Mouse (Mus musculus) lung, postnatal 36 days (tissue): ENCODE results near the gene Kif21b.
A peak's percentile ranks its signal among the peaks of the same experiment; 100 is the strongest.

ENCODE experiments used
- DNase-seq: peaks from one replicate; pipeline ENCODE4 v3.0.0; 2022; ENCODE audit warnings: mixed read lengths

The Kif21b gene

DNA sequence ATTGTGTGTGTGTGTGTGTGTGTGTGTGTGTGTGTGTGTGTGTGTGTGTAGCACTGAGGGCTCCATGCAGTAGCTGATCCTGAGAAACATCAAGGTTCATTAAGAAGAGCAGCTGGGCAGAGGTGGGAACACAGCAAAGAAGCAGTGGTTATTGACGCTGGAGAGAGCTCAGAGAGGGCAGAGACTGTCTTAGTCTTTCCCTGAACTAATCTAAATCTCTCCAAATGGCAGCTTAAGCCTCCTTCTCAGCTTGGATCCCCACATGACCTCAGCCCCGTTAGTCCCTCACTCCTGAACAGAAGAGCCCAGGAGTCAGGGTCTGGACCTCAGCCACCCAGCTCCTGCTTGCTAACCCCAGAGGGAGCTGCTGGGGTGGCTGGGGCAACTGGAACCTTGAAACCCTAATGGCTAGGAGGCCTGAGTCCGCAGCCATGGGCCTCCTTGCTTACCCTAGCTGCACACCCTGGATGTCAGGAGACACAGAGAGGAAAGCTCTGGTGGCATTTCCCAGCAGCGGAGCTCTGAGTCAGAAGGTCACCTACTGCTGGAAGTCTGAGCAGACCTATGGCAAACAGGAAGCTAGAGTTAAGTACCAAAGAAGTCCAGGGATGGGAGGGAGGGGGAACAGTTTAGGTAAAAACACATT is 2.1 kb upstream of the Kif21b start:
- DNase-seq: no peak

DNA sequence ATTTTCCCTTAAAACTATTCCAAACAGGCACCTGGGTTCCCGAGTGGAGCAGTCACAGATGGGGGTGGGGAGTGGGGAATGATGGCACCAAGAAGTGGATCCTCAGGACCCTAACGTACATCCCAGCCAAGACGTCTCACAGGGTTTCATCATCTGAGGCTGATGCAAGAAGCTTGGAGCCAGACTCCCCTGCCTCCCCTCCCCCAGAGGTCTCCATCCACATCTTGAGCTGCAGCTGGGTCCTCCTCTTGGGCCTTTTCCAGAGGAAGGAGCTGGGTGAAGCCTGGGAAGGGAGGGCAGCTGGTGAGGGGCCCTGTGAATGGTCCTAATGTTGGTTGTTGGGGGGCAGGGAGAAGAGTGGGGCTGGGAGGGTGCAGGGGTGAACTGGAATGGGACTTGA is 1.1 kb upstream of the Kif21b start:
- no peak for DNase-seq

- DNase-seq: peak; percentile 44
Observed at GRCm38 (mm10) chr1:136131603-136132291, 558 bp downstream of the Kif21b start.

- no peak for DNase-seq
Observed at GRCm38 (mm10) chr1:136132386-136133201, 1.4 kb downstream of the Kif21b start.

GRCm38 (mm10) chr1:136133570-136134240 is 2.5 kb downstream of the Kif21b start:
- DNase-seq: peak; percentile 50

- DNase-seq: no peak
Observed at GRCm38 (mm10) chr1:136134547-136134946, 3.4 kb downstream of the Kif21b start.

DNA sequence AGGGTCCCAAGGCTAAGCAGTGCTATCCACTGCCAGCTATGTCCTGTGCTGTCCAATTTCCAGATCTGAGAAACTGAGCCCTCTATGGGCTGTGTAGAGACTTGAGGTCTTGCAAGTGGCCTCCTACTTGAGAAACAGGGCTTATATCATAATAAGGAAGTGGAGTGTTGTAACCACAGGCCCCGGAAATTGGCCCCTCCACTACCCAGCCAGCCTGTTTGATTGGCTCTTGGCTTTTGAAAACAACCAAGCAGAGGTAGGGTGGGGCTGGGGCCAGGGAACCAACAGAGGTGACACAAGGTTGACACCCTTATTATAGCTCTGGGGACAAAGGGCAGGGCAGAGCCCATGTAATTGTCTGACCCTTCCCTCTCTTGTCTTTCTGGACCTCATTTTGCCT is 3.9 kb downstream of the Kif21b start:
- DNase-seq: peak; percentile 92

DNA sequence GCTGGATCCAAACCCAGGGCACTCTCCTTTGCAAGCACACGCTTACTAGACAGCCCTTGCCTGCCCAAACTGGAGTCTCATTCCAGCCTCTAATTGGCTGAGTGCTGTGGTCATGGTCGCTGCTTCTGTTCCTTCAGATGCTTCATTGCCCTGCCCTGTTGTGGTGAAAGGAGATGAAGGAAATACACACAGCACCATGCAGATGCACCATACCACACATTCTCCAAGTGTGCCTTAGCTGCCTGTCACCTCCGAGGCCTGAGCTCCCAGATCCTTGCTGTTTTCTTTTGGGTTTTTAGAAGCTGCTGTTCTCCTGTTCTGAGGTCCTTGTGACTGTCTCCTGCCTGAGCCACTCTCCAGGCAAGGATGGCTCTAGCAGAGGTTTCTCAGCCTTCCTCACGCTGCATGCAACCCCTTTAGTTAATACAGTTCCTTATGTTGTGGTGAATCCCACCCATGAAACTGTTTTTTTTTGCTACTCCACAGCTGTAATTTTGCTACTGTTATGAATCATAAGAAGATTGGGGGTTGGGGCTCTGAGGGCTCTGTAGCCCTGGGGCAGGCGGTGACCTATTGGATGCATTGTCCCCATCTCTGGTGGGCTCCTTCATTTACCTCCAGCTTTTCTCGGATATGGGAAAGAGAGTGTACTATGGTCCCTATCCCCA is 4.7 kb downstream of the Kif21b start:
- DNase-seq: no peak

- peak; percentile 40 for DNase-seq
Observed at GRCm38 (mm10) chr1:136136547-136136946, 5.4 kb downstream of the Kif21b start.

- DNase-seq: peak; percentile 42
Observed at GRCm38 (mm10) chr1:136137071-136137531, 5.9 kb downstream of the Kif21b start.

GRCm38 (mm10) chr1:136137575-136137974 is 6.4 kb downstream of the Kif21b start:
- DNase-seq: peak; percentile 69

GRCm38 (mm10) chr1:136138191-136138830 is 7.1 kb downstream of the Kif21b start:
- no peak for DNase-seq

- DNase-seq: peak; percentile 85
Observed at GRCm38 (mm10) chr1:136139990-136140640, 8.9 kb downstream of the Kif21b start.

DNA sequence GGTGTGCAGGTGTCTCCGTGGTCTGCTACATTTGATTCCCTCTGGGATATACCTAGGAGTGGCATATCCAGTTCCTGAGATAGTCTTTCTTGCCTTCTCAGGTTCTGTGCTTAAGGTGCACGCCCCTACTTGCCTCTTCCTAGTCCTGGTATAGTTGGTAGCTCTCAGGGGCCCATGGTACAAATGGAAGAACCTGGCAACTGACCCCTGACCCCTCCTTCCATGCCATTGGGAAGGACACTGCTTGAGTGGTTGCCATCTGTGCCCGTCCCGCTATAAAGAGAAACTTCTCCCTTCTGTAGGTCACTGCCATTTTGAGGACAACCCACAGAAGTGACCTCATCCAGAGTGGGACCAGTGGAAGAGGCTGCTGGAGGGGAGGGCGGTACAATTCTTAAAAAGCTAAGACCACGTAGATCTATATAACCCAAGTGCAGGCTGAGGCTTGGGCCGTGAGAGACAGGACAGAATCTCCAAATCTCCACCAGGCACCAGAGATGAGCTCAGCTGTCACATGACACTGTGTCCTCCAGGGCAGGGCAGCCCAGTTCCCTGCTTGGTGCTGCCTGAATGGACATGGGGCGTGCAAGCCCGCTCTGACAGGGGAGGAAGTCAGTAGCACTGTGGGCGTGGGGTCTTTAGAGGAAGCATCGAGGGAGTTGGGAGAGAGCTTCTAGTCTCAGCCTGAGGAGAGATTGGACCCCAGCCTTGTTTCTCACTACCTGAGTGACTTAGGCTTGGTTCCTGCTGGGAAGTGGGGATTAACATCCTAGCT is 10.2 kb downstream of the Kif21b start:
- peak; percentile 47 for DNase-seq

GRCm38 (mm10) chr1:136142336-136142735 is 11.1 kb downstream of the Kif21b start:
- DNase-seq: no peak

DNA sequence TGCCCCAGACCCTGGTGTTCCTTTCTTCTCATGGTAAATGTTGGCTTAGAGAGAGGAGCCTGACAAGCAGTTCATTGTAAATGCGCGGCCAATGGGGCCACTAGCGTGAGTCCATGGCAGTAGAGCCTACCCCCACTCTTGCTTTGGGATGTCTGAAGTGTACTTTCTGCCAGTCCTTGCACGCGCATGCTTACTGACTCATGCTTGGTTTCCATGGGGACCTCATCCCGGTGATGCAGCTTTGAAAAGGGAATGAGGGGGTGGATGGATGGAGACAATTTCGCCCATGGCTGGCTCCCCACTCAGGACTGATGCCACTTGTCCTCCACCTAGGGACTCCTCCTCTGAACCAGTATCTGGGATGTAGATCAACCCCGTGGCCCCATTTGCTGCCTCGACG is 12.3 kb downstream of the Kif21b start:
- DNase-seq: no peak

GRCm38 (mm10) chr1:136149702-136150101 is 18.5 kb downstream of the Kif21b start:
- no peak for DNase-seq

DNA sequence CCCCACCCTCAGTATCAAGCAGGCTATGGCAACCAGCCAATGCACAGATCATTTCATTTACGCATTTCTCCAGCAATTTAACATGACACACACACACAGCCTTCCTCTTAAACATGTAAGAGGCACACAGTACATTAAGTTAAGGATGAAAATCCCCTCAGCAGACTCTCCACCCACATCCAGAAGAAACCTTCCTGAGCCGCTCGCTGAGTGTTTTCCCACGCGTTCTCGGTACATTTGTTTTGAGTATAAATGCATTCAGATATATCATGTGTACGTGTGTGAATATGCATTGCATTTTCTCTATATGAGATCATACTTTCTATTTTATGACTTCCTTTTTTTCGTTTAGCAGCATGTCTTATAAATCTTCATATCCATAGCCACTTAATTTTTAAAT is 20.2 kb downstream of the Kif21b start:
- no peak for DNase-seq

DNA sequence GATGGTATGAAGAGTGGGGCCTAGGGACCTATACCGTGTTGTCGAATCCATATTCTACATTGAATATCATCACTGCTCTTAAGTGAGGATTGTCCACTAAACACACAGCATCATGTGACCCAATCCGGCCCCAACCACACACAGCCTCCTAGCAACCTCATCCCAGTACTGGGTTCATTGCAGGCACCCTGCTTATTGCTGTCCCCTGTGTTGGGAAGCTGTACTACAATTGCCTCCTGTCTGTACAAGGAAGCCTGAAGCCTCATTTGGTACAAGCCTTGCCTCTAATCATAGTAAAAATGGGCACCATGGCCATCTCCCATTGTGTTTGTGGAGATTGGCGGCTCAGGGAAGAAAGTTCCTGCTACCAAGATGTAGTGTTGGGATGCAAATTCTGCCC is 25.1 kb downstream of the Kif21b start:
- no peak for DNase-seq

DNA sequence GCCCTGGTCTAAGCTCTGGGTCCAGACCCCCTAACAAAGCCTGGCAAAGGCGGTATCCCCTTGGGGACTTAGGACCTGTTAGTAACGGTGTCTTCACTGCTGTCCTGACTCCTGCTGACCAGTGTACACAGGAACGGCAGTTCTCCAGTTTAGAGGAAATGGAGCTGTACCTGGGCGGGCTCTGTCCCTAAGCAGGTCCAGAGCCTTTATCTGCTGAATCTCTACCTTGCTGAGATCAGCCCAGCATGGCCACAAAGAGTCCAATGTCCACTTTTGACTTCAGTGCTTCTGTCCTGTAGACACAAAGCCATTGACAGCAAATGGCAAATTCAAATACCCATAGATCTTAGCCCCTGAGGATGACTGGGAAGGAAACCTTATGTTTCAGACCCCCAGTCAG is 25.8 kb downstream of the Kif21b start:
- DNase-seq: no peak

DNA sequence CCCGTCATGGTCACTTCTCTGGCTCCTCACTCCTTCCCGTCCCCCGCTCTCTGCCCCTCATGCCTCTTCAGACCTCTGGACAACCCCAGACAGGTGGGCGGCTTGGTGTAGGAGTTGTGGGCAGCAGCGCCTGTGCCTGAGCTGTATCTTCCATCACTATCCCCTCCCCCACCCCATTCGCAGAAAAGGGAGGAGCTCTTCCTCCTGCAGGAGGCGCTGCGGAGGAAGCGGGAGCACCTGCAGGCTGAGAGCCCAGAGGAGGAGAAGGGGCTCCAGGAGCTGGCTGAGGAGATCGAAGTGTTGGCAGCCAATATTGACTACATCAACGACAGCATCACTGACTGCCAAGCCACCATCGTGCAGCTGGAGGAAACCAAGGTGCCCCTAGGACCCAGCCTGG is 28.6 kb downstream of the Kif21b start:
- no peak for DNase-seq
